Mouse (Mus musculus): ENCODE results near the gene Mapk12. TPM values are rescaled to one million over a fixed set of nuclear protein-coding genes. Genes with fewer than 3 reads are reported as not detected.
A peak's percentile ranks its signal among the peaks of the same experiment; 100 is the strongest.

Gene Mapk12
- polyA plus RNA-seq, 1 experiment from 2014 or later: 3.6 TPM

GRCm38 (mm10) chr15:89177576-89178259 is 37.2 kb upstream of the Mapk12 start:
- H3K9me3 ChIP-seq: no peaks in the 10 kb centered on the region
- peak overlapping the region; percentile 93 for H3K27ac ChIP-seq
- 0 out of 2 replicates have a peak overlapping the region, but pooled peaks have one; percentile 85 for H3K4me3 ChIP-seq (replicated peaks)
- no peaks in the 10 kb centered on the region for H3K36me3 ChIP-seq
- H3K27me3 ChIP-seq (replicated peaks): no peaks in the 10 kb centered on the region
- H3K4me1 ChIP-seq (replicated peaks): peaks cover 68% of the 10 kb centered on the region
- H3K9ac ChIP-seq: peak overlapping the region; percentile 9; the same call in 1 of the 2 replicates
- ATAC-seq: peak; percentile 31
- 56% methylated on average over 4 of the region's 4 CpGs for WGBS
- peak overlapping the region; percentile 90 for H3K4me2 ChIP-seq (replicated peaks)

GRCm38 (mm10) chr15:89177121-89177520 is 36.6 kb upstream of the Mapk12 start:
- peak; percentile 14 for ATAC-seq
- no peaks in the 10 kb centered on the region for H3K9me3 ChIP-seq
- H3K36me3 ChIP-seq: no peaks in the 10 kb centered on the region
- H3K4me1 ChIP-seq (replicated peaks): peaks cover 71% of the 10 kb centered on the region
- WGBS: 7% methylated on average over 5 of the region's 5 CpGs
- 0 out of 2 replicates have a peak overlapping the region, but pooled peaks have one; percentile 6 for H3K4me3 ChIP-seq (replicated peaks)
- peak overlapping the region; percentile 93 for H3K27ac ChIP-seq
- peak overlapping the region; percentile 90 for H3K4me2 ChIP-seq (replicated peaks)
- no peaks in the 10 kb centered on the region for H3K27me3 ChIP-seq (replicated peaks)
- H3K9ac ChIP-seq: peak overlapping the region; percentile 9

- no peak overlapping the region for H3K9ac ChIP-seq
- peak overlapping the region; percentile 32; the same call in 1 of the 2 replicates for H3K27ac ChIP-seq
- 69% methylated on average over 13 of the region's 13 CpGs for WGBS
- H3K36me3 ChIP-seq: no peaks in the 10 kb centered on the region
- H3K4me3 ChIP-seq (replicated peaks): no peak overlapping the region
- ATAC-seq: no peak
- H3K9me3 ChIP-seq: no peaks in the 10 kb centered on the region
- H3K27me3 ChIP-seq (replicated peaks): no peaks in the 10 kb centered on the region
- peaks cover 78% of the 10 kb centered on the region for H3K4me1 ChIP-seq (replicated peaks)
- peak overlapping the region; percentile 98 for H3K4me2 ChIP-seq (replicated peaks)
Observed at GRCm38 (mm10) chr15:89175411-89176155, 35.1 kb upstream of the Mapk12 start.

GRCm38 (mm10) chr15:89174889-89175339 is 34.4 kb upstream of the Mapk12 start:
- H3K4me1 ChIP-seq (replicated peaks): peaks cover 84% of the 10 kb centered on the region
- H3K9ac ChIP-seq: no peak overlapping the region
- H3K36me3 ChIP-seq: no peaks in the 10 kb centered on the region
- no peaks in the 10 kb centered on the region for H3K27me3 ChIP-seq (replicated peaks)
- no peaks in the 10 kb centered on the region for H3K9me3 ChIP-seq
- WGBS: 51% methylated on average over 11 of the region's 11 CpGs
- no peak for ATAC-seq
- no peak overlapping the region for H3K4me3 ChIP-seq (replicated peaks)
- peak overlapping the region; percentile 98; the same call in 1 of the 2 replicates for H3K4me2 ChIP-seq (replicated peaks)
- H3K27ac ChIP-seq: no peak overlapping the region

DNA sequence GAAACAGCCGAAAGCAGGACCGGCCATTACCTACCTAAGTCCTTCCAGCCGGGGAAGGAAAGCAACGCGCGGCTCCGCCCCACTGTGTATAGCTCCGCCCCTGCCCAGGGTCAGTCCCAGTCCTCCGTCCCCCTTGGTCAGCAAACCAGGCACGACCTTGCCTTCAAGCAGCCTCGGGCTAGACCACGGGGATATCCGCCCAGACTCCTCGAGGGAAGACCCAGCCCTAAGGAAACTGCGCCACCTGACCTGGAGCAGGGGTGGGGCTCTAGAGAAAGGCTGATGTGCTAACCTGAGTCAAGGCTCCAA is 33.4 kb upstream of the Mapk12 start:
- no peaks in the 10 kb centered on the region for H3K36me3 ChIP-seq
- H3K9me3 ChIP-seq: no peaks in the 10 kb centered on the region
- no peaks in the 10 kb centered on the region for H3K27me3 ChIP-seq (replicated peaks)
- H3K27ac ChIP-seq: peak overlapping the region; percentile 59
- H3K4me2 ChIP-seq (replicated peaks): peak overlapping the region; percentile 98
- 2% methylated on average over 15 of the region's 15 CpGs for WGBS
- peaks cover 90% of the 10 kb centered on the region for H3K4me1 ChIP-seq (replicated peaks)
- H3K4me3 ChIP-seq (replicated peaks): peak overlapping the region; percentile 55
- H3K9ac ChIP-seq: peak overlapping the region; percentile 64
- ATAC-seq: peak; percentile 58

DNA sequence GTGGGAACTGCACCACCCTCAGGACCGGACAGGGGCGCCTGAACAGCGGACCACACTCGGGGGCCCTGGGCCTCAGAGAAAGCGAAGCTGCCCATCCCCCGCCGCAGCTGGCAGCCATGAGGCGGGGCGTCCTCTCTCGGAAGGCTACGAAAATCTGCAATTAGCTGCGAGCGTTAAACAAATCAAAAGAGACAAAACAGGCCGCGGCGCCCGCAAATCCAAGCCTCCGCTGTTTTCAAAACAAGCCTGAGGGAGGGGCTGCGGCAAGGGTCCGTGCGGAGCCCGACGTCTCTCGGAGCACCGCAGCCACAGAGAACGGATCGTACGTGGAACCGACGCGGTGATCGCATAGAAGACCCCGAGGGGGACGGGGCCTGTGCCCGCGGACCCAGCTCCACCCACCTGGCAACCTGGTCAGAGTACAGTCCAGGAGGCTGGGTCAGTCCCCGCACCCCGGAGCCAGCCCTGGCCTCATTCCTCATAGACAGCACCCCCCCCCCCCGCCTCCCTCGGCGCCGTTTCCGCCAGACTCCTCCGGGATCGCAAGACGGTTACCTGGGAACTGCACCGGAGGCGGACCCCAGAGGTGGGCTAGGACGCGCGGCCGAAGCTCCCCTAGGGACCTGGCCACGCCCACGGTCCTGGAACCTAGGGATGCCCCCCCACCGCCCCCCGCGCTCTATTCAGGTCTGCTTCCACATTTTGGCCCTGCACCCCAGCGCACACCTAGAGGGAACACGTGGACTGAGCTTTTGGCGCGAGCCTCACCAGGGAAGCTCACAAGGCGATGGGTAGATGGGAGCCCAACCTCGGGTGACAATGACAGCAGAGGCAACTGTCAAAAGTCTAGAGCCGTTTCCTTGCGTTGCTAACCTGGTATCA is 32.8 kb upstream of the Mapk12 start:
- no peaks in the 10 kb centered on the region for H3K27me3 ChIP-seq (replicated peaks)
- WGBS: under 1% methylated on average over 63 of the region's 65 CpGs
- ATAC-seq: peak; percentile 22
- H3K4me2 ChIP-seq (replicated peaks): peak overlapping the region; percentile 98
- H3K9ac ChIP-seq: peak overlapping the region; percentile 64
- peak overlapping the region; percentile 59 for H3K27ac ChIP-seq
- peak overlapping the region; percentile 55 for H3K4me3 ChIP-seq (replicated peaks)
- H3K9me3 ChIP-seq: no peaks in the 10 kb centered on the region
- H3K4me1 ChIP-seq (replicated peaks): peaks cover 86% of the 10 kb centered on the region
- no peaks in the 10 kb centered on the region for H3K36me3 ChIP-seq

- peak overlapping the region; percentile 59 for H3K27ac ChIP-seq
- 45% methylated on average over 17 of the region's 17 CpGs for WGBS
- no peaks in the 10 kb centered on the region for H3K9me3 ChIP-seq
- H3K9ac ChIP-seq: peak overlapping the region; percentile 64
- ATAC-seq: no peak
- H3K27me3 ChIP-seq (replicated peaks): no peaks in the 10 kb centered on the region
- H3K36me3 ChIP-seq: peaks cover 9% of the 10 kb centered on the region
- H3K4me3 ChIP-seq (replicated peaks): peak overlapping the region; percentile 55
- H3K4me2 ChIP-seq (replicated peaks): peak overlapping the region; percentile 98
- H3K4me1 ChIP-seq (replicated peaks): peaks cover 78% of the 10 kb centered on the region
Observed at GRCm38 (mm10) chr15:89172276-89172935, 31.9 kb upstream of the Mapk12 start.

GRCm38 (mm10) chr15:89171526-89172051 is 31.1 kb upstream of the Mapk12 start:
- no peak overlapping the region for H3K4me2 ChIP-seq (replicated peaks)
- H3K4me1 ChIP-seq (replicated peaks): peaks cover 69% of the 10 kb centered on the region
- H3K27me3 ChIP-seq (replicated peaks): no peaks in the 10 kb centered on the region
- 89% methylated on average over 5 of the region's 5 CpGs for WGBS
- no peaks in the 10 kb centered on the region for H3K9me3 ChIP-seq
- ATAC-seq: no peak
- no peak overlapping the region; the same call in 1 of the 2 replicates for H3K27ac ChIP-seq
- no peak overlapping the region for H3K4me3 ChIP-seq (replicated peaks)
- H3K36me3 ChIP-seq: peaks cover 17% of the 10 kb centered on the region
- H3K9ac ChIP-seq: no peak overlapping the region

GRCm38 (mm10) chr15:89170102-89170501 is 29.6 kb upstream of the Mapk12 start:
- peak; percentile 16 for ATAC-seq
- 19% methylated on average over 3 of the region's 3 CpGs for WGBS
- Histone ChIP-seq H3K27ac (peak overlapping the region; percentile 74), H3K9ac (no peak overlapping the region), H3K4me2 (replicated peaks) (peak overlapping the region; percentile 46), H3K27me3 (replicated peaks) (no peaks in the 10 kb centered on the region), H3K4me3 (replicated peaks) (no peak overlapping the region), H3K36me3 (peaks cover 32% of the 10 kb centered on the region), H3K9me3 (no peaks in the 10 kb centered on the region), H3K4me1 (replicated peaks) (peaks cover 56% of the 10 kb centered on the region)

GRCm38 (mm10) chr15:89169431-89169830 is 28.9 kb upstream of the Mapk12 start:
- Histone ChIP-seq H3K27me3 (replicated peaks) (no peaks in the 10 kb centered on the region), H3K4me2 (replicated peaks) (peak overlapping the region; percentile 46), H3K27ac (peak overlapping the region; percentile 74), H3K36me3 (peaks cover 38% of the 10 kb centered on the region), H3K4me1 (replicated peaks) (peaks cover 49% of the 10 kb centered on the region), H3K9ac (0 out of 2 replicates have a peak overlapping the region, but pooled peaks have one; percentile 8), H3K9me3 (no peaks in the 10 kb centered on the region), H3K4me3 (replicated peaks) (peak overlapping the region; percentile 16)
- WGBS: 3% methylated on average over 10 of the region's 10 CpGs
- ATAC-seq: peak; percentile 65

- H3K36me3 ChIP-seq: peaks cover 43% of the 10 kb centered on the region
- no peaks in the 10 kb centered on the region for H3K9me3 ChIP-seq
- H3K9ac ChIP-seq: 0 out of 2 replicates have a peak overlapping the region, but pooled peaks have one; percentile 8
- no peak for ATAC-seq
- peaks cover 44% of the 10 kb centered on the region for H3K4me1 ChIP-seq (replicated peaks)
- 0 out of 2 replicates have a peak overlapping the region, but pooled peaks have one; percentile 16 for H3K4me3 ChIP-seq (replicated peaks)
- 44% methylated on average over 10 of the region's 10 CpGs for WGBS
- peak overlapping the region; percentile 46 for H3K4me2 ChIP-seq (replicated peaks)
- H3K27me3 ChIP-seq (replicated peaks): no peaks in the 10 kb centered on the region
- peak overlapping the region; percentile 74 for H3K27ac ChIP-seq
Observed at GRCm38 (mm10) chr15:89168922-89169321, 28.4 kb upstream of the Mapk12 start.

All from intestine, embryonic 15.5 days (tissue).